Mouse (Mus musculus) embryonic fibroblast, embryonic 13.5 days (primary cell): ENCODE results near the gene Tgm7.

Experiments used
- CTCF ChIP-seq: IDR thresholded peaks from 2 replicates; pipeline ENCODE4 v1.5.1; 2011; ENCODE audit warnings: mild to moderate bottlenecking, control low read depth, low read length, moderate library complexity, borderline replicate concordance; ENCODE audit not compliant: insufficient read depth
- POLR2A ChIP-seq: IDR thresholded peaks from 2 replicates; pipeline ENCODE4 v1.6.1; 2011; ENCODE audit warnings: low read depth, mild to moderate bottlenecking, control low read depth, low read length, moderate library complexity

- TF ChIP-seq CTCF (no peak), POLR2A (no peak)
These were observed 40.1 kb downstream of the Tgm7 start for GRCm38 (mm10) chr2:121069506-121069905.
